Mouse (Mus musculus): ENCODE measurements around the gene Them5. TPM values are rescaled to one million over a fixed set of nuclear protein-coding genes. Genes with fewer than 3 reads are reported as not detected.
A peak's percentile ranks its signal among the peaks of the same experiment; 100 is the strongest.

The Them5 gene
- polyA plus RNA-seq, 1 experiment from 2014 or later = 0.19 TPM

GRCm38 (mm10) chr3:94372641-94373040, 30.7 kb downstream of the Them5 start, which contains the start of gene Rorc:
Rorc (plus strand) TSS chr3:94372794.
- ATAC-seq (ENCODE audit: low FRiP score, low read depth) = peak; percentile 17; the same call in 1 of the 2 replicates
- Histone ChIP-seq H3K36me3 (no peaks in the 10 kb centered on the region), H3K9ac (no peak within 1 kb of the TSS), H3K4me1 (replicated peaks) (peaks cover 27% of the 10 kb centered on the region), H3K9me3 (no peaks in the 10 kb centered on the region), H3K4me2 (peak within 1 kb of the TSS; percentile 48), H3K27me3 (no peaks in the 10 kb centered on the region), H3K4me3 (peak within 1 kb of the TSS; percentile 14; the same call in 1 of the 2 replicates), H3K27ac (replicated peaks) (no peak within 1 kb of the TSS)
- 15% methylated on average over 5 of the region's 5 CpGs for WGBS

- WGBS = 4% methylated on average over 10 of the region's 10 CpGs
- Histone ChIP-seq H3K4me2 (peak overlapping the region; percentile 37), H3K4me1 (replicated peaks) (peaks cover 27% of the 10 kb centered on the region), H3K9me3 (no peaks in the 10 kb centered on the region), H3K27ac (replicated peaks) (no peak overlapping the region), H3K9ac (no peak overlapping the region), H3K4me3 (peak overlapping the region; percentile 12; the same call in 1 of the 2 replicates), H3K36me3 (no peaks in the 10 kb centered on the region), H3K27me3 (no peaks in the 10 kb centered on the region)
- ATAC-seq (ENCODE audit: low FRiP score, low read depth) = peak; percentile 23
Measured at GRCm38 (mm10) chr3:94373090-94373489, 31.2 kb downstream of the Them5 start.

DNA sequence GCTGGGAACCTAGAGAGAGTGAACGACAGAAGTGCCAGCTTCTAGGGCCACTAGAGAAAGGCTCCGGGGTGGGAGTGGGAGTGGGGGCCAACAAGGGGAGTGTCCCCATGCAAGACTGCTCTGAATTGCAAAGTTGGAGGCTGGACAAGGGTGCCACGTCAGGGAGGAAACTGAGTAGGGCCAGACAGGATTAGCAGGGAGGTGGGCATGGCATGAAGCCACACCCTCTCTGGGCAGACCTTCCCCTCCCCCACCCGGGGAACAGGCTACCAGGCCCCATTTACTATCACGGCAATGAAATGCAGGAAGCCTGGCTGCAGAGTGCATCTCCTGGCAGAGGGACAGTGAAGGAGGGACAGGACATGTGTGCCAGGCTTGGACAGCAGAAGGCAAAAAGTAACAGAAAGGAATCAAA, 31.7 kb downstream of the Them5 start:
- Histone ChIP-seq H3K4me3 (no peak overlapping the region), H3K9ac (no peak overlapping the region), H3K4me1 (replicated peaks) (peaks cover 27% of the 10 kb centered on the region), H3K36me3 (no peaks in the 10 kb centered on the region), H3K27me3 (no peaks in the 10 kb centered on the region), H3K4me2 (peak overlapping the region; percentile 37), H3K27ac (replicated peaks) (no peak overlapping the region), H3K9me3 (no peaks in the 10 kb centered on the region)
- 2% methylated on average over 5 of the region's 5 CpGs for WGBS
- ATAC-seq (ENCODE audit: low FRiP score, low read depth) = peak; percentile 57; the same call in 1 of the 2 replicates

DNA sequence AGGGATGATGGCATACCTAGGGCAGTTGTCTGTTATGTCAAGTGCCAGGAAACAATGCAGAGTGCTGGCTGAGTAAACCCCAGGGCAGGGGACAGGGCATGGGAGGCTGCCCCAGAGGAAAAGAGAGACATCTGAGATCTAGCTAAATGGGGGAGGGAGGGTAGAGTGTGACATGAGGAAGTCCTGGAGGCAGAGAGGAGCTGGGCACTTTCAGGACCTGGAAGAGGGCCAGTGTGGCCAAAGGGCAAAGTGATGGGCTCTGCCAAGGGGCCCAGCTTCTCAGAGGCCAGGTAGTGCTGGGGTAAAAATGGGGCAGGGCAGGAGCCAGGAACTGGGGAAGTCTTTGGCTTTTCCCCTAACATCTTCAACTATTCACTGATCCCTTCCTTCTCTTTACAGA, 32.7 kb downstream of the Them5 start:
- no peak overlapping the region for H3K4me2 ChIP-seq
- no peaks in the 10 kb centered on the region for H3K27me3 ChIP-seq
- no peak overlapping the region for H3K4me3 ChIP-seq
- peaks cover 27% of the 10 kb centered on the region for H3K4me1 ChIP-seq (replicated peaks)
- no peak overlapping the region for H3K27ac ChIP-seq (replicated peaks)
- H3K9me3 ChIP-seq = no peaks in the 10 kb centered on the region
- no peaks in the 10 kb centered on the region for H3K36me3 ChIP-seq
- no peak for ATAC-seq (ENCODE audit: low FRiP score, low read depth)
- no peak overlapping the region for H3K9ac ChIP-seq

DNA sequence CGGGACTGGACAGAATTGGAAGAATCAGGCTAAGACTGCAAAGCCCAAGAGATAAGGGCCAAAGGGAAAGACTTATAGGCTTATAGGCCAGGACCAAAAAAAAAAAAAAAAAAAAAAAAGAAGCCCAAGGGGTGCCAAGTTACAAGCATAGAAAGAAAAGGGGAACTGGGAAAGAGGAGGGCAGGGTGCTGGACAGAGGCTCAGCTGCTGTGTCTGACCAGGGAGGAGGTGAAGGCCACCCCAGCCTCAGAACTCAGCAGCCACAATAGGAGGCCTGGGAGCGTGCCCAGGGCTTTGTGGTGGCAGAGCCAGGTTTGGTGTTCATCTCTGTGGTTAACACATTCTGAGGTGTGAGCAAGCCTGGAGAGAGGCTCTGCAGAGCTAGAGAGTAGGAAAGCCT, 33.2 kb downstream of the Them5 start:
- 87% methylated on average over 2 of the region's 2 CpGs for WGBS
- Histone ChIP-seq H3K4me3 (no peak overlapping the region), H3K27me3 (no peaks in the 10 kb centered on the region), H3K36me3 (no peaks in the 10 kb centered on the region), H3K9ac (no peak overlapping the region), H3K9me3 (no peaks in the 10 kb centered on the region), H3K4me2 (no peak overlapping the region), H3K4me1 (replicated peaks) (peaks cover 27% of the 10 kb centered on the region), H3K27ac (replicated peaks) (no peak overlapping the region)
- no peak for ATAC-seq (ENCODE audit: low FRiP score, low read depth)

GRCm38 (mm10) chr3:94375861-94376260, 34.0 kb downstream of the Them5 start:
- H3K4me2 ChIP-seq = no peak overlapping the region
- H3K9ac ChIP-seq = no peak overlapping the region
- WGBS = 67% methylated on average over 5 of the region's 5 CpGs
- no peaks in the 10 kb centered on the region for H3K9me3 ChIP-seq
- H3K4me3 ChIP-seq = no peak overlapping the region
- H3K27ac ChIP-seq (replicated peaks) = no peak overlapping the region
- ATAC-seq (ENCODE audit: low FRiP score, low read depth) = no peak
- H3K4me1 ChIP-seq (replicated peaks) = peaks cover 27% of the 10 kb centered on the region
- H3K27me3 ChIP-seq = no peaks in the 10 kb centered on the region
- no peaks in the 10 kb centered on the region for H3K36me3 ChIP-seq

- Histone ChIP-seq H3K4me2 (no peak overlapping the region), H3K4me1 (replicated peaks) (peaks cover 17% of the 10 kb centered on the region), H3K4me3 (no peak overlapping the region), H3K27ac (replicated peaks) (no peak overlapping the region), H3K36me3 (no peaks in the 10 kb centered on the region), H3K9ac (no peak overlapping the region), H3K27me3 (no peaks in the 10 kb centered on the region), H3K9me3 (no peaks in the 10 kb centered on the region)
- WGBS = 19% methylated on average over 13 of the region's 13 CpGs
- no peak for ATAC-seq (ENCODE audit: low FRiP score, low read depth)
Measured at GRCm38 (mm10) chr3:94377028-94377923, 35.4 kb downstream of the Them5 start.

- H3K9ac ChIP-seq = no peak overlapping the region
- no peaks in the 10 kb centered on the region for H3K4me1 ChIP-seq (replicated peaks)
- H3K27me3 ChIP-seq = no peaks in the 10 kb centered on the region
- WGBS = 36% methylated on average over 9 of the region's 9 CpGs
- H3K4me3 ChIP-seq = no peak overlapping the region
- no peaks in the 10 kb centered on the region for H3K9me3 ChIP-seq
- no peaks in the 10 kb centered on the region for H3K36me3 ChIP-seq
- H3K4me2 ChIP-seq = no peak overlapping the region
- no peak overlapping the region for H3K27ac ChIP-seq (replicated peaks)
- ATAC-seq (ENCODE audit: low FRiP score, low read depth) = no peak
Measured at GRCm38 (mm10) chr3:94379831-94380510, 38.1 kb downstream of the Them5 start.

DNA sequence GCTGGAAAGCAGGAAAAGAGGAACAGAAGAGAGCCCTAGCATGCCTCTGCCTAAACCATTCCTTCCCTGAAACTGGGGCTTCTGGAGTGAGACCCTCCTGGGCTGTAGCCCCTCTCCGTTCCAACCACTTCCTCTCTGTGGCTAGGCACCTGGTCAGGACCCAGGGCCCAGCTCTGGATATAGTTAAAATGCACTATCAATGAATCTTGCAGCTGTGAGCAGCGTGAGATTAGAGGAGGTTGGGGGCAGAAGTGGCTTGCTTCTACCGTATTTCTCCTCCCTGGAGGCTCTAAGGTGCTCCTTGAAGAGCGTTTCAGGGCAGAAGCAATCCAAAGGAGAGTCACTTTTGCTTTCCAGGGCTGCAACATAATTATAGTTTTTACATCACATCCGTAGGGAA, 40.4 kb downstream of the Them5 start:
- H3K9ac ChIP-seq = no peak overlapping the region
- WGBS = 77% methylated on average over 5 of the region's 5 CpGs
- no peaks in the 10 kb centered on the region for H3K9me3 ChIP-seq
- H3K27me3 ChIP-seq = no peaks in the 10 kb centered on the region
- H3K4me1 ChIP-seq (replicated peaks) = no peaks in the 10 kb centered on the region
- ATAC-seq (ENCODE audit: low FRiP score, low read depth) = no peak
- no peak overlapping the region for H3K4me2 ChIP-seq
- H3K36me3 ChIP-seq = no peaks in the 10 kb centered on the region
- H3K27ac ChIP-seq (replicated peaks) = no peak overlapping the region
- H3K4me3 ChIP-seq = no peak overlapping the region

DNA sequence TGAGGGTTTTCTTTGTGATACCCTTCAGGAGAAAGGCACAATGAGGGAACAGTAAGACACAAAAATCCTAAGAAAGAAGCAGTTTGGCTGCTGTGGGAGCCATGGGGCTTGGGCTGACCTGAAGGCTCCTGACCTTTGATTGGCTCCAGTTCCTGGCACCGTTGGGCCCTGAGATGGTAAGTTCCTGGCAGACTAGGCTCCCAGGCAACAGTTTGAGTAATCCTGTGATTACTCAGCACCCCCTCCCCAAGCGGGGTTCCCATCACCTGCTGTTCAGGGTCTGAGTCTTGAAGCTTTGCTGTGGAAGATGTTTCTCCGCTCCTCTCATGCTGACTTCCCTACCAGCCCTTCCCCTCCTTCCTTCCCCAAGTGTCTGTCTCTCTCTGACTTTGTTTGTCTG, 41.6 kb downstream of the Them5 start:
- Histone ChIP-seq H3K9me3 (no peaks in the 10 kb centered on the region), H3K4me1 (replicated peaks) (no peaks in the 10 kb centered on the region), H3K4me2 (no peak overlapping the region), H3K27ac (replicated peaks) (no peak overlapping the region), H3K27me3 (no peaks in the 10 kb centered on the region), H3K9ac (no peak overlapping the region), H3K36me3 (no peaks in the 10 kb centered on the region), H3K4me3 (no peak overlapping the region)
- no peak for ATAC-seq (ENCODE audit: low FRiP score, low read depth)
- 69% methylated on average over 3 of the region's 3 CpGs for WGBS

- Histone ChIP-seq H3K27me3 (no peaks in the 10 kb centered on the region), H3K9me3 (no peaks in the 10 kb centered on the region), H3K4me2 (no peak overlapping the region), H3K27ac (replicated peaks) (no peak overlapping the region), H3K9ac (no peak overlapping the region), H3K36me3 (no peaks in the 10 kb centered on the region), H3K4me3 (no peak overlapping the region), H3K4me1 (replicated peaks) (no peaks in the 10 kb centered on the region)
- no peak for ATAC-seq (ENCODE audit: low FRiP score, low read depth)
- 64% methylated on average over 4 of the region's 4 CpGs for WGBS
Measured at GRCm38 (mm10) chr3:94386671-94387070, 44.8 kb downstream of the Them5 start.

- no peak overlapping the region for H3K27ac ChIP-seq (replicated peaks)
Measured at GRCm38 (mm10) chr3:94387391-94387790, 45.5 kb downstream of the Them5 start.

More at GRCm38 (mm10) chr3:94387391-94387790, 45.5 kb downstream of the Them5 start:
- no peak for ATAC-seq (ENCODE audit: low FRiP score, low read depth)
- no peaks in the 10 kb centered on the region for H3K36me3 ChIP-seq
- no peak overlapping the region for H3K4me3 ChIP-seq
- no peak overlapping the region for H3K9ac ChIP-seq
- no peaks in the 10 kb centered on the region for H3K9me3 ChIP-seq
- H3K4me1 ChIP-seq (replicated peaks) = no peaks in the 10 kb centered on the region
- H3K4me2 ChIP-seq = no peak overlapping the region
- WGBS = 91% methylated on average over 10 of the region's 10 CpGs
- no peaks in the 10 kb centered on the region for H3K27me3 ChIP-seq
